Mouse (Mus musculus): ENCODE measurements around the gene 4922502D21Rik. TPM values are rescaled to one million over a fixed set of nuclear protein-coding genes. Genes with fewer than 3 reads are reported as not detected.

The 4922502D21Rik gene
- total RNA-seq, 2 experiments from 2014 or later = not detected

GRCm38 (mm10) chr6:129314655-129315168, 16.9 kb downstream of the 4922502D21Rik start:
- no peak for DNase-seq
- intact Hi-C loops (cut with DNase I) = no loop called here

GRCm38 (mm10) chr6:129312499-129312898, 19.1 kb downstream of the 4922502D21Rik start:
- DNase-seq = no peak
- intact Hi-C loops (cut with DNase I) = no loop called here

GRCm38 (mm10) chr6:129304180-129304579, 27.4 kb downstream of the 4922502D21Rik start:
- intact Hi-C loops (cut with DNase I) = no loop called here
- DNase-seq = no peak

DNA sequence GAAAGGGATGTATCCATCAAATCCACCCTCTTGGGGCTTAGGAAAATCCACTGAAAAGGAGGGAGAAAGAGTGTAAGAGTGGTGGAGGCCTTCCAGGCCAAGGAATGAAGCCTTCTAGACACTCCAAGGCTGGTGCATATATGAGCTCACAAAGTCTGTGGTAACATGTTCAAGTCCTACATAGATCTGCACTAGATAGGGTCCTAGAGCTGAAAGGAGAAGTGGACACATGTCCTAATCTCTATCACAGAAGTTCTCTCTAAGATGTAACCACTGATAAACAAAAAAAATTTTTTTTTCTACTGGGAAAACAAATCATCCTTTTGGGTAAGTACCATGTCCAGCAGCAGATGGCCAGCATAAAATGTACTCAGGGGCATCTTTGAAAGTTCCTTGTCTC, 42.9 kb downstream of the 4922502D21Rik start:
- intact Hi-C loops (cut with DNase I) = no loop called here
- DNase-seq = no peak

- intact Hi-C loops (cut with DNase I) = no loop called here
- DNase-seq = no peak
These were observed 47.1 kb downstream of the 4922502D21Rik start for GRCm38 (mm10) chr6:129284384-129285104.

GRCm38 (mm10) chr6:129283271-129283670, 48.3 kb downstream of the 4922502D21Rik start:
- intact Hi-C loops (cut with DNase I) = no loop called here
- no peak for DNase-seq

DNA sequence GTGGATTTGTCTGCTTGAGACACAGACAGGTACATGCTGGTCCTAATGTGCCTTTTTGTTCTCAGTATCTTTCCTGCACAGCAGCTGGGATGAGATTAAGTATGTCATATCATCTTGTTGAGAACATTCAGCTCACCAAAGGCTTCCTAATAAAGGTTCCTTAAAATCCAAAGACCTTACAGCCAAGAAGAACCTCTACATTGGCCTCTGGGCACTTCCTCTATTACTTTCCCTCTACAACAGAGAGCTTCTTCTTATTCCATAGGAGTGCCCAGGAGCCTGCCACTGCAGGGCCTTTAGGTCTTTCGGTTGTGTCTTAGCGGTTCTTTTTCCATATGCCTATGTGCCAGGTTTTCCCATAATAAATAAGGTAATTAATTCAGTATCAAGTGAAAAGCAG, 55.1 kb downstream of the 4922502D21Rik start:
- no peak for DNase-seq

GRCm38 (mm10) chr6:129275624-129276203, 55.9 kb downstream of the 4922502D21Rik start:
- DNase-seq = no peak
- intact Hi-C loops (cut with DNase I) = no loop called here

More for the DNA sequence above, 55.1 kb downstream of the 4922502D21Rik start:
- intact Hi-C loops (cut with DNase I) = no loop called here

GRCm38 (mm10) chr6:129275220-129275619, 56.4 kb downstream of the 4922502D21Rik start, which contains the start of gene Cd69:
Cd69 (minus strand) TSS chr6:129275436.
- intact Hi-C loops (cut with DNase I) = no loop called here

GRCm38 (mm10) chr6:129274476-129274875, 57.1 kb downstream of the 4922502D21Rik start:
- intact Hi-C loops (cut with DNase I) = no loop called here
- no peak for DNase-seq

More at GRCm38 (mm10) chr6:129275220-129275619, 56.4 kb downstream of the 4922502D21Rik start, which contains the start of gene Cd69:
- DNase-seq = peak in 1 of 2 experiments; percentile 3

- intact Hi-C loops (cut with DNase I) = no loop called here
- DNase-seq = no peak
These were observed 57.9 kb downstream of the 4922502D21Rik start for GRCm38 (mm10) chr6:129273662-129274061.

Other genes starting within 250 kb of the 4922502D21Rik start
- not detected for gene Clec2e, start 230.9 kb downstream of the 4922502D21Rik start, total RNA-seq (2021)
- gene Clec2d, start 151.2 kb downstream of the 4922502D21Rik start, total RNA-seq (2021) = 10 to 100 TPM; 35.1 to 51.7 TPM
- under 1 TPM in 1 of 2 experiments, not detected in 1; 0.28 TPM for gene Cd69, start 56.4 kb downstream of the 4922502D21Rik start, total RNA-seq (2021)
- 1 to 10 TPM; 1.1 TPM for gene Clec12a, start 10.9 kb upstream of the 4922502D21Rik start, total RNA-seq (2021)
- under 1 TPM in 1 of 2 experiments, not detected in 1; 0.19 TPM for gene Clec12b, start 54.1 kb upstream of the 4922502D21Rik start, total RNA-seq (2021)
- 1 to 10 TPM; 1.5 to 1.7 TPM for gene Clec1b, start 65.5 kb upstream of the 4922502D21Rik start, total RNA-seq (2021)
- under 1 TPM; 0.31 to 0.33 TPM for gene Clec9a, start 77.1 kb upstream of the 4922502D21Rik start, total RNA-seq (2021)
- 10 to 100 TPM in 1 of 2 experiments, 1 to 10 TPM in 1; 9.8 to 11.1 TPM for gene Clec1a, start 120.2 kb upstream of the 4922502D21Rik start, total RNA-seq (2021)
- gene Olr1, start 175.4 kb upstream of the 4922502D21Rik start, total RNA-seq (2021) = under 1 TPM; 0.08 to 0.16 TPM
- not detected for gene Tmem52b, start 180.8 kb upstream of the 4922502D21Rik start, total RNA-seq (2021)
- 100 to 1,000 TPM; 151 to 152 TPM for gene Gabarapl1, start 201.4 kb upstream of the 4922502D21Rik start, total RNA-seq (2021)
- gene Klre1, start 246.1 kb upstream of the 4922502D21Rik start, total RNA-seq (2021) = not detected

All from heart, postnatal 36 days (tissue).